Mouse (Mus musculus): Measurements from ENCODE around the gene Gm20388.
A peak's percentile ranks its signal among the peaks of the same experiment; 100 is the strongest.

The Gm20388 gene

GRCm38 (mm10) chr8:122586171-122586570 is 2675.5 kb downstream of the Gm20388 start:
- no peak for DNase-seq (ENCODE audit: low read depth in 2 of 2, low spot score in 2 of 2)

DNA sequence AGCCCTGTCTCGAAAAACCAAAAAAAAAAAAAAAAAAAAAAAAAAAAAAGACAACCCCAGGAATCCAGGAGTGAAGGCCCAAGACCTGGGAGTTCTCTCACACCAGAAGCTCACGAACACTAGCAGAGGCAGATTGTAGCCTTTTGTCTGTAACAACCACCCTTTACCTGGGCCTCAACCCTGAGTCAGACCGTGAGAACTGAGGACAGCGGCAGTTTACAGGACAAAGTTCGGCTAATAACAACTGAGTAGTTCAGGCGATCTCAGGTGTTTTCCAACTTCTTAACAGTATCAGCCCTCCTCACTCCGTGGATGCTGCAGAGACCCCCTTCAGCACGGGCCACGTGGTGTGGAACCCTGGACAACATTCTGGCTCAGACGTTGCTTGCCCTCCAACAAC is 2676.1 kb downstream of the Gm20388 start:
- DNase-seq (ENCODE audit: low read depth in 2 of 2, low spot score in 2 of 2) = no peak

GRCm38 (mm10) chr8:122593240-122593639 is 2682.6 kb downstream of the Gm20388 start:
- DNase-seq (ENCODE audit: low read depth in 2 of 2, low spot score in 2 of 2) = no peak

GRCm38 (mm10) chr8:122593783-122594507 is 2683.3 kb downstream of the Gm20388 start:
- DNase-seq (ENCODE audit: low read depth in 2 of 2, low spot score in 2 of 2) = no peak

DNA sequence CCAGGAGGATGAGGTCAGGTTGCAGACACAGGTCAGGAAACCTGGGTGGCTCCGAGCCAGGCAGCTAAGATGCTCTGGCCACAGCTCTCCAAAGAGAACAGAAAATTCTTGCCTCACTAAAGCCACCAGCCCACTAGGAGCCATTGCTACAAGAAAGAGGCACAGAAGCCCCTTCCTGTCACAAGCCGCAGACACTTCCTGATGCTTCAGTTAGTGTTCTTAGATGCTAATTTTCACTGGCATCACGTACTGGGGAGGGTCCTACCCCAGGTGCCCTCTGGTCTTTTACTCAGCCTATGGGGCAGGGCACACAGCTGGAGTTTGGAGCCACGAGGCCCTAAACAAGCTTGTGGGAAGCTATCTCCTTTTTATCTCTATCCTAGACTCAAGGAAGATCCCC is 2685.4 kb downstream of the Gm20388 start:
- DNase-seq (ENCODE audit: low read depth in 2 of 2, low spot score in 2 of 2) = peak in 1 of 2 experiments; percentile 20

- no peak for DNase-seq (ENCODE audit: low read depth in 2 of 2, low spot score in 2 of 2)
These were observed 2690.0 kb downstream of the Gm20388 start for GRCm38 (mm10) chr8:122600666-122601065.

DNA sequence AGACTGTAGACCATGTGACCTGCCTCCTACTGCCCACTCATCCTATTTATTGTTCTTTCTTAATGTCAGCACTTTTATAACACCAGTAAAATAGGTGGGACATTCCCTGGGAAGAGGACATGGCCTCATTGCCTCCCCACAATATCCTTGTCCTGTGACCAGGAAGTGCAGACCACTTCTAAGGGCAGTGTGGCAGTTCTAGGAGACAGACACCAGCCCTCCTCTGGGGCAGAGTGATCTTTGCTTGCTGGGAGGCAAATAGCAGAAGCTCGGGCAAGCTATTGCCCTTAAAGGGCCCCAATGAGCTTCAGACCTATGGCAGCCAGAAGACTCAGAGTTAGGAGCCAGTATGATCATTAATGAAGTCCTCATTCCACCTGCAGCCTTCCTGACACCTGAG is 2694.0 kb downstream of the Gm20388 start:
- DNase-seq (ENCODE audit: low read depth in 2 of 2, low spot score in 2 of 2) = no peak

GRCm38 (mm10) chr8:122605367-122605766 is 2694.7 kb downstream of the Gm20388 start:
- no peak for DNase-seq (ENCODE audit: low read depth in 2 of 2, low spot score in 2 of 2)

GRCm38 (mm10) chr8:122606810-122607209 is 2696.2 kb downstream of the Gm20388 start:
- DNase-seq (ENCODE audit: low read depth in 2 of 2, low spot score in 2 of 2) = no peak

- no peak for DNase-seq (ENCODE audit: low read depth in 2 of 2, low spot score in 2 of 2)
These were observed 2699.6 kb downstream of the Gm20388 start for GRCm38 (mm10) chr8:122610209-122610608.

- no peak for DNase-seq (ENCODE audit: low read depth in 2 of 2, low spot score in 2 of 2)
These were observed 2700.1 kb downstream of the Gm20388 start for GRCm38 (mm10) chr8:122610612-122611277.

DNA sequence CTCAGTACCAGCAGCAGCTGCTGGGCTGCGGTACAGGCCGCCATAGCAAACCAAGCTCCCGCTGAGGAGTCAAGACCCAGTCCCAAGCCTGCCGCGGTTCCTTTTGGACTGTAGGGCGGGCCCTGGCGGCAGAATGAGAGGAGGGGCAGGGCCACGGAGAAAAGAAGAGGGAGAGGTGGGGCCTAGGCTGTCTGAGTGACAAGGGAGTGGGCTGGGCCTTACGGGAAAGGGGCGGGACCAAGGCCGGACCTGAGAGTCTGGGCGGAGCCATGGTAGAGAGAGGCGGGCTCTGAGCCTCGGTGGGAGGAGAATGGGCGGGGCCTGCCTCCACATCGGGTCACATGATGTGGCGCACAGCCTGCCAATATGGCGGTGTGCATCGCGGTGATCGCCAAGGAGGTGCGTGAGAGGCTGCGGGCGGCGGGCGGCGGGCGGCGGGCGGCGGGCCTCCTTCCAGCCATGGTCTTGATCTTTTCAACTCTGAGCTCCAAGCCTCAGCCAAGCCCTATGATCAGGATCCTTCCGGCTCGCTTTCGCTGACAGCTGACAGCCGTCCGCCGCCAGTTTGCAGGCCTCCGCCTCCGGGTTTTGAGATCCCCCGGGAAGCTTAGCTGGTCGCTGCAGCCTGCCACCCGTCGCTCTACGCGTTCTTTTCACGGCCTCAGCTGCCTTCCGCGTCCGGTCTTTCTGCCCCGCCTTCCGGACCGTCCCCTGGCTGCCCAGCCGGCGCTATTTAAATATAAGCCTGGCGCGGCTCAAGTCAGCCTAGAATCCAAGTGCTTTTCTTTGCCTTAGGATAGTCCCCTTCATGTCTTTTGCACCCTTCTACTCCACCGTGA is 2700.9 kb downstream of the Gm20388 start, which contains the start of the genes Galns and Trappc2l:
Galns (minus strand) TSS at position 169 of the 839 bp plus-strand sequence.
Trappc2l (plus strand) TSS at position 346 of the 839 bp plus-strand sequence.
- peak; percentile 93 to 95 for DNase-seq (ENCODE audit: low read depth in 2 of 2, low spot score in 2 of 2)

DNA sequence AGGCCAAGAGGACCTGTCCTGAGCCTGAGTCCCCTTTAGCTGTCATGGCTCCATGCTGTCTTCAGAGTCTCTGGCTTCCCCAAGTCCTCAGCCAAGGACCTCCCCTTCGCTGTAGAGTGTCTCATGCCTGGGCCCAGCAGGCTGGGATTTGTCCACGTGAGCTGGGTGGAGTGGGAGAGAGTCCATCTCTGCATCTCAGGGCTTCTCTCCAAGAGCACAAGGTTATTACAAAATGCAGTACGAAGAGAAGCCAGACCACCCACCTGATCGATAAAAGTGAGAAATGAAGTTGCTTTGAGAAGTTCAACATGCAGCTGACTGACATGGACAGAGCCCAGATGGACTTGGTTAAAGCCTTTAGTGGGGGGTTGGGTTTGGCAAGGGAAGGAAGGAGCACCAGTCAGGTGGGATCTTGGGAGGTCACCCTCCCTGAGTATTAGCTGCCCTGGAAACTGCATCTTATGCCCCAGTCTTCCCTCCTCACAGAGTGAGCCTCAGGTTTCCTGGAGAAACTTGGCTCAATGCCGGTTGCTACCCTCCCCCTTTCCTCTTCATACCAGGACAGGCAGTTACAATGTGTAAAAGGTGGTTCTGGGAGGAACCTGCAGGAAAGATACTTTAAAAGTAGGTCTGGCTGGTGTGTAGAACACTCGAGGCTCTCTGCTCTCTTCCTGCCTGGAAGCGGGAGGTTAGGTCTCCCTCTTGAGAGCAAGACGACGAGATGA is 2705.7 kb downstream of the Gm20388 start:
- DNase-seq (ENCODE audit: low read depth in 2 of 2, low spot score in 2 of 2) = no peak

DNA sequence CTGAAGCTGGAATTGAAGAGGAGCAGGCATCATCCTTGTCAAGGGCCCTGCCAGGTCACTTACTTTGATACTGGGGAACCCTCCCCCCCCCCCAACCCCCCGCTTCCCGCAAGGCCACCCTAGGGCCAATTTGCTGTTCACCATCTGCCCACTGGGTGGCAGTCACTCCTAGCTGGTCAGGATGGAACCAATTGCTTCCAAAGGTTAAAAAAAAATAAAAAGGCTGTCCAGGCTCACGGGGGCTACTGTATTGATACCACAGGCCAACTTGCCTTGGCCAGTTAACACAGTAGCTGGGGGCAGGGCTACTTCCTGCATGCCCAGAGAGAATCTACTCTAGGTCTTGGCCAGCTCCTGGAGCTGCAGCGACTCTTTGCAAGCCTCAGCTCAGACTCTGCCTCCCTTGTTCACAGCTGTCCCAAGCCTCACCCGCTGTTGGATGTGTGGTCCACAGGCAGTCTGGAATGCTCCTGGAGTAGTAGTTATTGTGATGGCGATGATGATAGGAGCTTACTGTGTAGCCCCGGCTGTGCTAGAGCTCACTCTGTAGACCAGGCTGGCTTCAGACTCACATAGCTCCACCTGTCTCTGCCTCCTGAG is 2707.4 kb downstream of the Gm20388 start:
- DNase-seq (ENCODE audit: low read depth in 2 of 2, low spot score in 2 of 2) = peak; percentile 47 to 74

GRCm38 (mm10) chr8:122618660-122619378 is 2708.2 kb downstream of the Gm20388 start:
- DNase-seq (ENCODE audit: low read depth in 2 of 2, low spot score in 2 of 2) = no peak

DNA sequence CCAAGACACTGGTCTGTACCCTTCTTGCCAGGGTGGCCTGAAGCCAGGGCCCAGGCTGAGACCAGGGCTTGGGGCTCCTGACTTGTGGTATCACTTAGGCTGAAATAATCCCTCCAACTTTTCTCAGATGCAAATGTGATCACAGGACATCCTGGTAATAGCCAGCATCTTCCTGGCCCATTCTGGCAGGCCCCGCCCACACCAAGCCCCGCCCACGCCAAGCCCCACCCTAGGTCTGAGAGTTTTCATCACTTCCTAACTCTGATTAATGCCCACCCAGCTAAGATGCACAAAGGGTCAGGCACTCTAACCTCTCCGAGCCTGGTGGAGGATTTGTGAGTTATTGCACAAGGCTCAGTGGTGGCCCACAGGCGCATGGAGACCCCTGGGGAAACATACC is 2709.8 kb downstream of the Gm20388 start:
- DNase-seq (ENCODE audit: low read depth in 2 of 2, low spot score in 2 of 2) = no peak

GRCm38 (mm10) chr8:122622727-122623126 is 2712.1 kb downstream of the Gm20388 start, which contains the start of gene Pabpn1l:
Gene Pabpn1l (minus strand): TSS chr8:122622739.
- no peak for DNase-seq (ENCODE audit: low read depth in 2 of 2, low spot score in 2 of 2)

- no peak for DNase-seq (ENCODE audit: low read depth in 2 of 2, low spot score in 2 of 2)
These were observed 2713.4 kb downstream of the Gm20388 start for GRCm38 (mm10) chr8:122623844-122624642.

GRCm38 (mm10) chr8:122624653-122625052 is 2714.0 kb downstream of the Gm20388 start:
- DNase-seq (ENCODE audit: low read depth in 2 of 2, low spot score in 2 of 2) = no peak
